Mouse (Mus musculus): ENCODE results near the gene Chchd10.
A peak's percentile ranks its signal among the peaks of the same experiment; 100 is the strongest.

Chchd10 gene

DNA sequence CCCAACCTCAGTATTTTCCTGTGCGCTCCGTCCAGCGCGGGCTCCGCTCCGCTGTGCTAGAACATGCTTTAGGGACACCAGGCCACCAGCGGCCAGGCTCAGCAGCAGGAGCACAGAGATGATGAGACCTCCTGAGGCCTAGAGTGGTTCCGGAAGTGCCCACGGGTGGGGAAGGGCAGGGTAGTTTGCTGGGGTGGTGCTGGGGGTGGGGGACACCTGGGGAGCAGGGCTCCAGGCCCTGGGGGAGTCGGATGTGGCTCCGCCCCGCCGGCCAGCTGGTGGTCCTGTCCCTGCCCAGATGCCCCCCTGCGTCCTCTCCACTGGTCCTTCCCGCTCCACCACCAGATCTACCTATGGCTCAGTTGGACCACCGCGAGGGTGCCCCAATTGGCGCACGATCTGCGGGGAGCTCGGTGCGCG, 17.9 kb downstream of the Chchd10 start:
- peak; percentile 49 for DNase-seq (ENCODE audit: low spot score)

GRCm38 (mm10) chr10:75951424-75952050, 18.6 kb downstream of the Chchd10 start:
- no peak for DNase-seq (ENCODE audit: low spot score)

DNA sequence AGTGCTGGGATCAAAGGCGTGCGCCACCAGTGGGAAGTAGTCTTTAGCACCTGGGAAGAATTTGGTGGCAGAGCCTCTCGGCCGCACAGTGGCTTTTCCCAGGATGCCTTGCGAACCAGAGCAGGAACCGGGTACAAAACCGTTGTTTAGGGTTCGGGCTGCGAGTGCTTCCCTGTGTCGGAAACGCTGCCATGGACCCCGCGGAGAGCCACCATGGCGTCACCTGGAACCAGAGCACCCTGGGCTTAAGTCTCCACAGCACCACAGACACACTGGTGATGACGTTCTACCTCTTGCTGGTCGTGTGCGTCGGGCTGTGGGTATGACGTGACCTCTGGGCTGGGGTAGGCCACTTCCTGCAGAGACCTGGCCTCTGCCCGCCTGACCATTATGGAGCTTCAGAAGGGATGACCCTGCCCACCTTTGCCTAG, 21.5 kb downstream of the Chchd10 start, which contains the start of gene Gm5134:
Gene Gm5134, plus strand, starts transcription at position 134 of the 431 bp plus-strand sequence.
- DNase-seq (ENCODE audit: low spot score): no peak

GRCm38 (mm10) chr10:75973846-75974245, 40.9 kb downstream of the Chchd10 start:
- DNase-seq (ENCODE audit: low spot score): no peak

- no peak for DNase-seq (ENCODE audit: low spot score)
Measured at GRCm38 (mm10) chr10:75975216-75975615, 42.3 kb downstream of the Chchd10 start.

DNA sequence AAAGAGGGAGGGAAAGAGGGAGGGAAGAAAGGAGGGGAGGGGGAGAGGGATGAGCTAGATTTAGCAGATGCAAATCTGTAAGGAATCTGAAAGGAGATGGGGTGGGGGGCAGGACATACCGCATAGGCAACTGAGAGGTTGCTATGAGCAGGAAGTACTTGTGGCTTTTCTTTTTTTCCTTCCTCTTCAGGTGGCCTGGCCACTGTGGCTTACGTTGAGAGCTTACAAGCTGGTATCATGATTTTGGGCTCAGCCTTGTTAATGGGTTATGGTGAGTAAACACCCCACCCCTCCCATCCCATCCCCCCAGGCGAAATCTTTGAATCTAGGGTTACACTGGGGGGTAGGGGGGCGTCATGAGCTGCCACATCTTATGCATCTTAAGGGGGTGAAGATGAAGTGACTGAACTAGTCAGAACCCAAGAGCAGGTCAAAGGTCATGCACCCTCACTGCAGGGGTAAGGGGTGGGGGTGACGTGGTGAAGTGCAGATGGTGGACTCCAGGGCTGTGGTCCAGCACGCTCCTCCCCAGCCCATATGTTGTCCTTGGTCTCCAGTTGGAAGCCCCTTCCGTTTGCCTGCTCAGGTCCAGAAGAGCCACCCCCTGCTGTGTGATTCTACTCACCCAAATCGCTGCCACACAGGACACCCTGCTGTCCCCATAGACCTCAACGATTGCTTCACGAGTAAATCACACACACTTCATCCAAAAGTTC, 45.3 kb downstream of the Chchd10 start:
- no peak for DNase-seq (ENCODE audit: low spot score)

GRCm38 (mm10) chr10:75978835-75979157, 45.9 kb downstream of the Chchd10 start:
- no peak for DNase-seq (ENCODE audit: low spot score)

- no peak for DNase-seq (ENCODE audit: low spot score)
Measured at GRCm38 (mm10) chr10:75979432-75979831, 46.5 kb downstream of the Chchd10 start.

All from ovary, postnatal 36 days (tissue).